Mouse (Mus musculus) urinary bladder, postnatal 25 days (tissue): ENCODE data around the gene Fmo1.

Experiments
- DNase-seq: peaks from one replicate; pipeline ENCODE4 v3.0.0; 2022; ENCODE audit warnings: low spot score

The Fmo1 gene

DNA sequence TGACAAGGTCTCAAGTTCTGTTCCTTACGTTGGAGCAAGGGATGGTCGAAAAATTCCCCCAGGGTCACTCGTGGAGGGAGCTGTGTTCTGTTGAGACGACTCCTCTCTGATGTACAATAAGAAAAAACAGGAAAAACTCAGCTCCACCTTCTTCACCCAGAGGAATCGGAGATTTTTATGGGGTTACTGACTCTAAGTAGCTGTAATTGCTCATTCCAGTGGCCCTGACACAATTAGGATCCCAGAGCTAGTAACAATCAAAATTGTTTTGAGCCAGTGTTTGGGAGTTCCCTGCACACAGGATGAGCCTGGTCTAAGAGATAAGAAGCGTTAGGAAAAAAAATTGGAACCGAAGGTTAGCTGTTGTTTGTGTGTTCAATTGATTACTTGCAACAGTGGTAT lies at the start of gene Fmo1:
Fmo1 (minus strand) TSS at position 331 of the 402 bp plus-strand sequence.
- no peak for DNase-seq

DNA sequence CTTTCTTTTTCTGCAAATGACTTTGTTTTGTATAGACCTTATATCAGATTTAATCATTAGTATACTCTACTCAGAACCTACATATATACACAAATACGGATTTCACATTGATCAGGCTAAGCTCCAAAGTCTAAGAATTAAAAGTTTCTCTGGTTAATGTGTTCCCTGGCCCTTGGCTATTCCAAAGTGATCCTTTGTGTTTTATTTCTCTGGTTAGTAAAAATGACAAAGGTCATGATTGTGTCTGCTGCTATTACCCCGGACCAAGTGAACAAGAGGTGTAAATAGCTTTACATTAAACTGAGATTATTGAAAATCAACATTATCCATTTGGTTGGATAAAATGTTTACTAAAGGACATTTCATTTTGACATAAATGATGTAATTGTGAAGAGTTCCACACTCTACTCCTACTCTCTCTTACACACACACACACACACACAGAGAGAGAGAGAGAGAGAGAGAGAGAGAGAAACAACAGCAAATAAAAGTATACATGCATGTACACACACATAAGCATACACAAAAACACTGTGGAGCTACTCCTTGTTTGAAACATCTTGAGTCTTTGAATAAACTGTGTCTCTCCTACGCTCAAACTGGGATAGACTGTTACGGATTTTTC lies 48.6 kb upstream of the Fmo1 start:
- DNase-seq = no peak

DNA sequence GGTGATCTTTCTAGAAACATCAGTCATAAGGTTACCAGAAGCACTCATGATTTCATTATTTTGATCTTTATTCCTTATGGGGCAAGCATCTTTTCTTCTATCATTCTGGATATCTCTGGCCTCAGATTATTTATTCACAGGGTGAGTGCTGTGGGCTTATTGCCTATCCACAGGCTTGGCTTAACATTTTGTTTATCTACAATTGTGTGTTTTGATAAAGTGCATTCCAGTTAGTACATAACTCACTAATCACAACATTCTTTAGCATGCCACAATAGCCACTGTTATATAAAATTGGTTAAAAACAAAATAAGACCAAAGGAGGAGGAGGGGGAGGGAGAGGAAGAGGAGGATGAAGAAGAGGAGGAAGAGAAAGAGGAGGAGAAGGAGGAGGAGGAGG lies 45.7 kb upstream of the Fmo1 start:
- no peak for DNase-seq

GRCm38 (mm10) chr1:162901879-162902278 lies 35.5 kb upstream of the Fmo1 start:
- no peak for DNase-seq

DNA sequence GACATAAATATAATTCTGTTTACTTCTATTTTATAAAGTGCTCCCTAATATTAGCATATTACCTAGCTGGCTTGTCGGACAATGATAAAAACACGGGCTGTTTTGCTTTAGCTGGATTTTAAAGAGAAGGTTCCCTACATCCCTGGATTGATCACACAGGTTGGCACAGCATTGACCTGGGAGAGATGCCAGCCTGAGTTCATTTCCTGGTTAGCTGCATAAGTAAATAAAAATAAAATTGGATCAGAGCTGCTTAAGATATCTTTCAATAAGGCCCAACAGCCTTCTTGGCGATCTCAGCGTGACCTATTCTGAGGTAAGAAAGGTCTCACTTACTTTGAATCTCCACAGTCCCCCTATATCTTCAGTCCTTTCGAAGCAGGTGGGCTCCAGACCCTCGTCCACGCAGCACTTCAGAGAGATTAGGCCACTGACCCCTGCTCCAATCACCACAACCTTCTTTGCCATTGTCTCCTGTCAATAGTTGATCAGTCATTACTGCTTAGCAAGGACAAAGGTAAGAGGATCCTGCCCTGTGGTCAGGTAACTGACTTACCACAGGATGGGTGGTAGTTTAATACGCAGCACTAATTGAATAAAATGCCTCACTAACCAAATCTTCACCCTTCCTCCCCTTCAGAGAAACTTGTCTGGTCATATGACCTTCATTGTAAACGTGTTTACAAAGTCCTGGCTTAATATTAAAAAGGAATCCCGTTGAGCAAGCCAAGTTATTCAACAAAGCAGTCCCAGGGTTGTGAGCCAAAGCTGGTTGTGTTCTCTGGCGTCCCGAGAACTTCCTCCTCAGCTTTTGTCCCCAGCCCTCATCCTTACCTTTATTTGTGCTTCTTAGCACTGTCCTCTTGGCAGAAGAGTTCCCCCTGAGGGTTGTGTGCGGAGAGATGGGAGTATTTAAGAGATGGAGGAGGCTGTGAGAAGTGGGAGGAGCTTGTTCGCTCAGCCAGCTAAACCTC lies 31.7 kb upstream of the Fmo1 start, which contains the start of gene Fmo2:
Fmo2 (minus strand) TSS at position 889 of the 974 bp plus-strand sequence.
- DNase-seq = peak; percentile 18

- peak; percentile 83 for DNase-seq
These were observed 29.5 kb upstream of the Fmo1 start for GRCm38 (mm10) chr1:162895900-162896299.

DNA sequence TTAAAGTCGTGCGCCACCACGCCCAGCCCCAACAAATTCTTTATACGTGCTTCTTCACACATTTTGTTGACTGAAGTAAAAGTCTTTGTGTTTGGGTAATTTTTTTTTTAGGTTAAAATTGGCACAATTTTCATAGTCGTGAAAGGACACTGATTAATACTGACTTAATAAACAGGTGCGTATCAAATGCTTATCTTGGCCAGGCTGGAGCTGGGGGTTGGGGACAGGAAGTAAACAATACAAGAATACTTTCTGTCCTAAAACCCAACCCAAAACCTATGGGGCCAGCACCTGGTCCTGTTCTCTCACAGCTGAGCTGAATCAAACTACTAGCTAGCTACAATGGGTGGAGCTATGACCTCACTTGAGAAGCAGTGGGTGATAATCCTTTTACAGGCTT lies 26.6 kb upstream of the Fmo1 start:
- DNase-seq = no peak

- no peak for DNase-seq
These were observed 25.6 kb upstream of the Fmo1 start for GRCm38 (mm10) chr1:162891980-162892451.

GRCm38 (mm10) chr1:162888646-162889045 lies 22.2 kb upstream of the Fmo1 start:
- no peak for DNase-seq

DNA sequence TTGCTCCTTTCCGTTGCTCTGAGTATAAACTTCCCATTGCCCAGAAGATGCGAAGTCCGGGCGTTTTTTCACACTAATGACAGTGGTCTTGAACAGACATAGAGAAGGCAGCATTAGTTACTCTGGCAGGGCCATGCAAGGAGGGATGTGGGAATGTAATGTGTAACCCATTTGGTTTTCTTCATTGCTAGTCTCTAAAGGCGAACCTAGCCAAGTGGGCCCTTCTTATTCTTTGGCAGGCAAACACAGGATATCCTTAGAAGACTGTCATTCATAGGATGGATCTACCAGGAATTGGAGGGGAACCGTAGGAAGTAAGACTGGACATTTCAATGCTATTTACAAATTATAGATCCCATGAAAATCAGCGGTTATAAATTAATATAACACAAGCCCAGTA lies 21.2 kb upstream of the Fmo1 start:
- DNase-seq = no peak

GRCm38 (mm10) chr1:162886138-162886816 lies 19.9 kb upstream of the Fmo1 start:
- no peak for DNase-seq

DNA sequence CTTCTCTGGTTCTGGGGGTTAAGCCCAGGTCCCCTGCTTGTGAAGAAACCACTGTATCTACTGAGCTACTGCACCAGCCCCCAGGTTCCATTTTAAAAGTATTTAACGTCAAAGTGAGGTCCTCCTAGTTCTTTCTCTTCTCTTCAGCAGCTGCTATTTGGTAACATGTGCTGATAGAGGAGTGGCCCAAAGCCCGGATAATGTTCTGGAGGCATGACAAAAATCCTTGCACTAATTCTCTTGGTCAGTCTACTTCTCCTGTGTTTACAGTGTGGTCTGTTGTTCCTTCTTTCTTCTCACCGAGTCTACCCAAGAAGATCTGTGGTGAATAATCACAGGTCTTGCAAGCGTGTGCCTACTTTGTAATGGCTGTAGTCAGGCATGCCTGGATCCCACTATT lies 16.3 kb upstream of the Fmo1 start:
- no peak for DNase-seq

DNA sequence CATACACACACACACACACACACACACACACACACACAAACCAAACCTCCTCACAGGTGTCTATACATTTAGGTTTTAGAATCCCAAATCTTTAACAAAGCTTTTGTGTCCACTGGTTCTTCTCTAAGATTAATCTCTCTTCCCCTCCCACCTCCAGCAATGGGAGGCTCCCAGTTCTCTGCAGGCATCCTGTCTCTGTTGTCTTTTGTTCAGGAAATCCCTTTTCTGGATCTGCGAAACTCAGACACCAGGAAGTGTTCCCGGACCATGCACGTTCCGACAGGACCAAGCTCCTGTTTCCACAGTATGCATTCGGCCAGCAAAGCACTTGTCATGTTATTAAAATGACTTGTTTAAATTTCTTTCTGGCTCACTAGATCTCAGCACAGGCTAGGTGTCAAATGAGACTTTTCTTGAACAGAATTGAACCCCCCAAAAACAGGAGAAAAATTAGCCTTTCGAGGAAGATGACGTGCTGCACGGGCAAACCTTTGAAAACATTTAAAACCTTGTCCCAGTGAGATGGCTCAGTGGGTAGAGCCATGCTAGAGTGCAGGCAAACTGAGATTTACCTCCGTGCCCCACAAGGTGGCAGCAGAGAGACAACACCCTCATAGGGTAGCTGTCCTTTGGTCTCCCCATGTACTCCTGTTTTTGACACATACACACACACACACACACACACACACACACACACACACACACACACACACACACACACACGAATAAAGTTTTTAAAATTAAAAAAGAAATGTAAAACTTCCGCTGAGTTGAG lies 13.4 kb upstream of the Fmo1 start:
- DNase-seq = peak; percentile 59

DNA sequence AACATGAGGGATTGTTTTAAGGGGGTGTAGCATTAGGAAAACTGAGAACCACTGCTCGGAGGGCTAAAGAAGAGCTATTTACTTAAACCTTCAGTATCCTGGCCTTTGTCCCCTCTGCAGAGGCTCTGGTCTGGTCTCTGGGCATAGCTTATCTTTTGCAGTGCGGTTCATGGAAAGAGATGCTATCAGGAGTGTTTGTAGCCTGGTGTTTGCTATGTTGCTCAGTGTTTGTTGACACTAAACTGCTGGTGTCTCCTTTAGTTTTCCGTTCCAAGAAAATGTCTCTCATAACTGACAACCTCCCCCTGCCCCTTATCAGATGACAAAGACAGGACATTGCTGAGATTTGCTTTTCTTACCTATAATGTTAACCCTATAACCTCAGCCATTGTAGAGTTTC lies 8.7 kb upstream of the Fmo1 start:
- DNase-seq = no peak

DNA sequence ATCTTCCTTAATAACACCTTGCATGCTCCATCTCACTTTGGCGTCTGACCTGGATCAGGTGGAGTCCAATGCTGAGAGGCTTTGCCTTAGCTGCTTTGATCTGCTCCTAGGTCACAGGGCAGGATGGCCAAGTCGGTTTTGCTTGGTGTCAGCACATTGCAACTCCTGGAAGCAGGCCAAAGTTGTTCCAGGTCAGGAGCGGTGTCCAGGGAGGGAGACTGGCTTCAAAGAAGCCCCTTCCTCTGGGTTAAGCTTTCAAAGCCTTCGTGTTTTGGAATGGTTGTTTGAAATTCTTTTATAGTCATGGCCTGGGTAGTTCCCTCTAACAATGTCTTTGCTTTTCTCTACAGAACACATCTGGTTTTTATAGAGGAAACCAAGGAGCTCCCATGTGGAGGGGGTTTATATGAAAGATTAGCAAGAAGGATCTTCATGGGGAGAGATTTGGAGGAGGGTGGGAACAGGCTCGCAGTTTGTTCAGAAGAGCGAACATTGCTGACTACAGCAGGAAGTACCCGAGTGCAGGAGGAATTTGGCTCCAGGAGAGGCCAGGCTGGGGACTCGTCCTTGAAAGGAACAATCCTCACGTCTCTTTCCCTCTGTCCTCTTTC lies 5.4 kb upstream of the Fmo1 start:
- DNase-seq = no peak

- DNase-seq = no peak
These were observed 4.6 kb upstream of the Fmo1 start for GRCm38 (mm10) chr1:162870978-162871377.

DNA sequence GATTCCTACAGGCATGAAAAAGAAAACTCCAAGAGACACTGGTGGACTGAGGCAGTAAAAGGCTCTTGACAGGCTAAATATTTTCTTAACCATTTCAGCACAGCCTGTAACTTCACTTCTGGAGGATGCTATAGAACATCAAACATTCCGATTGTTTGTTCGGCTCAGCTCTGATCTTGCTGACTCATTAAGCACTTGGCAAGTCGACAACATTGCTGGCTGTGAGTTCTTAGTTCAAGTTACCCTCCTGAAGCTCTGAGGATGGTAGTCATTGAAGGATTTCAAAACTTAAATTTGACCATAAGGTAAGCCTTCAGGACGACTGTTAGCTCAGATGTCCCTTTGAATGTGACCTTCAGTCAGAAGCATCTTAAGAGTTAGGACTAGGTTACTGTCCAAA lies 986 bp upstream of the Fmo1 start:
- DNase-seq = no peak

- no peak for DNase-seq
These were observed 948 bp downstream of the Fmo1 start for GRCm38 (mm10) chr1:162865493-162865830.

DNA sequence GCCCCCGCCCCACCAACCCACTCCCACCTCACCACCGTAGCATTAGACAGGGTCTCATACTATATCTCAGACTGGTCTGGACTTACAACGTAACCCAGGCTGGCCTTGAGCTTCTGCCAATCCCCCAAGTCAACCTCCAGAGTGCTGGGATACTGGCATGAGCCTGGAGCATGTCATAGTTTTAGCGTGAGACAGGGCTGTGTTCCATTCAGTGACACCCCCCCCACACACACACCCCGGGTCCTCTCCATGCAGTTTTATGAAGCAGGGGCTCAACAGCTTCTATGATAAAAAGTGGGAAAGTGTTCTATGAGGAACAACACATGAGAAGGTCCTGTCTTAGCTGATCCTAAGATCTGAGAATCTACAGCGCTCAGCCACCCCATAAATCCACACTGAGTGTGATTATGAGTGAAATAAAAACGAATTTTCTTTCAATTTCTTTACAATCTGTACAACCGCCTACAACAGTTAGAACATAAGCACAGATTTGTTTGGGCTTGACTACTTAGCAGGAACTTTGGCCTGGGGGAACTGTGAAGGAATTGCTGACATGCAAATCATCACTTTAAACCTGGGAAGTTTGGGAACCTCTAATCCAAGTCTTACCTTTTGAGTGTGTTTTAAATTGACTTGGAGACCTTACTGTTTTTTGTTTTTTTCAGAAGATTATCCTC lies 1.5 kb downstream of the Fmo1 start:
- no peak for DNase-seq

GRCm38 (mm10) chr1:162864279-162864678 lies 2.1 kb downstream of the Fmo1 start:
- DNase-seq = no peak

DNA sequence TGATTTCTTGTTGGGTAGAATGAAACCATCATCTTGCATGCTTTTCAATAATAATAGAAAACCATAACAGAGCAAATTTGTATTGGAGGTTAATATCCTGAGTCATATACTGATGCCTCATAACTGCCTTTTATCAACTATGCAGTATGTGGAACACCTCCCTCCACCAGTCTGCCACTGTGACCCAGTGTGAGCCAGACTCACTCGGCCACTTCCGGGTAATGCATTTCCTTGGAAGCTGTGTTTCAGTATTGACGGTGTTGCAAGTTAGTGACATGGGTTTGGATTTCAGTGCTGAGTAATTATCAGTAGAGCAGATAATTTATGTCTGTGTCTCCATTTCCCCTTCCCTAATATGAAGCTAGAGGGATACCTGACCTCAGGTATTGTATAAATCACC lies 2.8 kb downstream of the Fmo1 start:
- no peak for DNase-seq
